Mouse (Mus musculus): ENCODE results near the gene Kcnab2. TPM values are rescaled to one million over a fixed set of nuclear protein-coding genes. Genes with fewer than 3 reads are reported as not detected.

The Kcnab2 gene
- total RNA-seq, 1 experiment from 2014 or later, result 49.3 TPM

- no peak for ATAC-seq (ENCODE audit: extremely low read depth, insufficient number of reproducible peaks, low FRiP score, poor library complexity, severe bottlenecking)
These were observed 20.0 kb downstream of the Kcnab2 start for GRCm38 (mm10) chr4:152457673-152458072.

GRCm38 (mm10) chr4:152456609-152457008, 21.1 kb downstream of the Kcnab2 start:
- no peak for ATAC-seq (ENCODE audit: extremely low read depth, insufficient number of reproducible peaks, low FRiP score, poor library complexity, severe bottlenecking)

GRCm38 (mm10) chr4:152454153-152454552, 23.5 kb downstream of the Kcnab2 start:
- ATAC-seq (ENCODE audit: extremely low read depth, insufficient number of reproducible peaks, low FRiP score, poor library complexity, severe bottlenecking), result no peak

GRCm38 (mm10) chr4:152453079-152453478, 24.6 kb downstream of the Kcnab2 start:
- ATAC-seq (ENCODE audit: extremely low read depth, insufficient number of reproducible peaks, low FRiP score, poor library complexity, severe bottlenecking), result no peak

- ATAC-seq (ENCODE audit: extremely low read depth, insufficient number of reproducible peaks, low FRiP score, poor library complexity, severe bottlenecking), result no peak
These were observed 26.3 kb downstream of the Kcnab2 start for GRCm38 (mm10) chr4:152451371-152451770.

- ATAC-seq (ENCODE audit: extremely low read depth, insufficient number of reproducible peaks, low FRiP score, poor library complexity, severe bottlenecking), result peak; percentile 78
These were observed 29.0 kb downstream of the Kcnab2 start for GRCm38 (mm10) chr4:152448666-152449018.

- no peak for ATAC-seq (ENCODE audit: extremely low read depth, insufficient number of reproducible peaks, low FRiP score, poor library complexity, severe bottlenecking)
These were observed 29.7 kb downstream of the Kcnab2 start for GRCm38 (mm10) chr4:152447731-152448665.

- ATAC-seq (ENCODE audit: extremely low read depth, insufficient number of reproducible peaks, low FRiP score, poor library complexity, severe bottlenecking), result peak; percentile 53; the same call in 1 of the 2 replicates
These were observed 31.5 kb downstream of the Kcnab2 start for GRCm38 (mm10) chr4:152446178-152446577.

- no peak for ATAC-seq (ENCODE audit: extremely low read depth, insufficient number of reproducible peaks, low FRiP score, poor library complexity, severe bottlenecking)
These were observed 36.1 kb downstream of the Kcnab2 start for GRCm38 (mm10) chr4:152441536-152441935.

- no peak for ATAC-seq (ENCODE audit: extremely low read depth, insufficient number of reproducible peaks, low FRiP score, poor library complexity, severe bottlenecking)
These were observed 36.8 kb downstream of the Kcnab2 start for GRCm38 (mm10) chr4:152440882-152441281.

GRCm38 (mm10) chr4:152435255-152435654, 42.4 kb downstream of the Kcnab2 start:
- ATAC-seq (ENCODE audit: extremely low read depth, insufficient number of reproducible peaks, low FRiP score, poor library complexity, severe bottlenecking), result no peak

GRCm38 (mm10) chr4:152434836-152435235, 42.8 kb downstream of the Kcnab2 start:
- no peak for ATAC-seq (ENCODE audit: extremely low read depth, insufficient number of reproducible peaks, low FRiP score, poor library complexity, severe bottlenecking)

- no peak for ATAC-seq (ENCODE audit: extremely low read depth, insufficient number of reproducible peaks, low FRiP score, poor library complexity, severe bottlenecking)
These were observed 45.4 kb downstream of the Kcnab2 start for GRCm38 (mm10) chr4:152432308-152432707.

GRCm38 (mm10) chr4:152428259-152428658, 49.4 kb downstream of the Kcnab2 start:
- ATAC-seq (ENCODE audit: extremely low read depth, insufficient number of reproducible peaks, low FRiP score, poor library complexity, severe bottlenecking), result no peak

GRCm38 (mm10) chr4:152424922-152425321, 52.7 kb downstream of the Kcnab2 start:
- ATAC-seq (ENCODE audit: extremely low read depth, insufficient number of reproducible peaks, low FRiP score, poor library complexity, severe bottlenecking), result no peak

GRCm38 (mm10) chr4:152424341-152424740, 53.3 kb downstream of the Kcnab2 start:
- no peak for ATAC-seq (ENCODE audit: extremely low read depth, insufficient number of reproducible peaks, low FRiP score, poor library complexity, severe bottlenecking)

- ATAC-seq (ENCODE audit: extremely low read depth, insufficient number of reproducible peaks, low FRiP score, poor library complexity, severe bottlenecking), result no peak
These were observed 54.1 kb downstream of the Kcnab2 start for GRCm38 (mm10) chr4:152423576-152423975.

- ATAC-seq (ENCODE audit: extremely low read depth, insufficient number of reproducible peaks, low FRiP score, poor library complexity, severe bottlenecking), result no peak
These were observed 59.2 kb downstream of the Kcnab2 start for GRCm38 (mm10) chr4:152418229-152419060.

GRCm38 (mm10) chr4:152412524-152413080, 65.1 kb downstream of the Kcnab2 start:
- ATAC-seq (ENCODE audit: extremely low read depth, insufficient number of reproducible peaks, low FRiP score, poor library complexity, severe bottlenecking), result no peak
